2 mouse cellular contexts compared by ENCODE assay signal in genomic region chr10:128192030-128192766, GRCm38 (mm10).
A peak's percentile ranks its signal among the peaks of the same experiment; 100 is the strongest.
TF ChIP-seq lines count a peak whose summit lies in the region.

No protein-coding gene starts in this region.

TF ChIP-seq in CH12.LX, 34 proteins besides CTCF, POLR2A, EP300 and RAD21:
- TF ChIP-seq TBP (conservative IDR thresholded peaks at IDR 0.05; ENCODE audit: low read depth, low read length): peak; percentile 52; the same call in 1 of the 2 replicates

TF ChIP-seq in MEL, 35 proteins besides CTCF, POLR2A, EP300 and RAD21:
- 0 out of 2 replicates have a peak, but pooled peaks have one; percentile 50 for TF ChIP-seq MAFK (IDR thresholded peaks at IDR 0.05; ENCODE audit: borderline replicate concordance, low read depth, low read length)
- peak; percentile 70 for TF ChIP-seq ZNF384 (IDR thresholded peaks at IDR 0.05; ENCODE audit: low read depth, low read length)
- TF ChIP-seq RCOR1 (IDR thresholded peaks at IDR 0.05; ENCODE audit: low read depth, low read length): peak; percentile 37; the same call in 1 of the 2 replicates
- TF ChIP-seq TBP (IDR thresholded peaks at IDR 0.05; ENCODE audit: low read depth, low read length): peak; percentile 97
TF ChIP-seq in MEL: peak in this region for 4; not testable (repeated sequence) for 31.
